Mouse (Mus musculus): ENCODE results near the gene Plekhm2.
A peak's percentile ranks its signal among the peaks of the same experiment; 100 is the strongest.

The Plekhm2 gene

GRCm38 (mm10) chr4:141660884-141661283 is 3.8 kb downstream of the Plekhm2 start:
- DNase-seq (ENCODE audit: low spot score): no peak

DNA sequence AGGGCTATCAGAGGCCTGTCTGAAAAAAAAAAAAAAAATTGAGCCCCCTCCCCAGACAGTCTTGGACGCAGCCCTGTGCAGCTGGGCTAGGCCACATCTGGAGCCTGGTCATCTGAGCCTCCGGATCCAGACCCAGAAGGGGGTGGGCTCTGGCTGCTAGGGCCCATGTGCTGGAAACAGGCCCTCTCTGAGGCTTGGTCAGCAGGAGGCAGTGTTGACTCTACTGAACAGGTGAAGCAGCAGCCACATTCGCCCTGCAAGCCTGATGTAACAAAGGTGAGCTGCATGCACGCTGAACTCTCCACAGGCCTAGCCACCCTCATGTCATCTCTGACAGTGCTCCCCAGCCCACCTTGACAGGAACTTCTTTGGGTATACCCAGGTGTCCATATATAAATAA is 5.0 kb downstream of the Plekhm2 start:
- no peak for DNase-seq (ENCODE audit: low spot score)

DNA sequence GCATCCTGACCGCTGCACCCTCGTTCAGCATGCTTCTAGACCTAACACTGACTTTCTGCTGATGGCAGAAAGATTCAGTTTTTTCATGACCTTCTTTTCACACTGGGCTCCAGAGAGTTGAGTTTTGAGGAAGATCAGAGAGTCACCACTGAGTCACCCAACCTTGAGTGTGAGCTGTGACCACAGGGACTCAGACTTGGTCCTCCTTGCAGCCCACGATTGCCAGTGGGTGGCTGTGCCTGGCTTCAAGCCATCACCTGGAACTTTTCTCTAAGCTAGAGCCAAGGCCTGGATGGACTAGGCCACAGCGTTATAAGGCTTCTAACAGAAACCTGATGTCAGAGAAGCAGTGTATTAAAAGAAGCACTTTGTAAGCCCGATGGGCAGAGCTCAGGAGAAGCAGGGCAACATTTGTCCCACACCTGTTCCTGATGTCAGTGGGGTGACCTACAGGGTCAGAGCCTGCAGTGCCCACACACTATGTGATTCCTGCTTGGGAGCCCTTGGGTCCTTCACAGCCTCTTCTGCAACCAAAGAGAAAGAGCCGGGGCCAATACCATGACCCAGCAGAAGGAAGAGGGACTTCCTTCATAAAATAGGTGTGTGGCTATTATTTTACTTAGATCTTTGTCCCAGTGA is 5.7 kb downstream of the Plekhm2 start:
- no peak for DNase-seq (ENCODE audit: low spot score)

DNA sequence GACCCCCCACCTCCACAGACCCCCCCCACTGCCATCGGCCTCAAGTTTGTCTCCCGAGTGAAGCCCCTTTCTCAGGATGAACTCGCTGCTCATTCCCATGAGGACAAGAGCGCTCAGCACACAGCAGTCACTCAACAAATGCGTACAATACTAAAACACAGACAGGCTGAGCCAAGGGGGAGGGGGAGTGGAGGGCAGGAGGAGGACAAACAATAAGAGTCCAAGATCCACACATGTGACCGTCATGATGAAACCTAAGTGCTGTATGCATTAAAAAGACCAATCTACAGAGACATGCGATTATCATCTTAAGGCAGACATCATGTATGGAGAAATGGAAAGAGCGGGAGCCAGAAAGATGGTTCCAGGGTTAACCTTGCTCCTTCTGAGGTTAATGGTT is 7.8 kb downstream of the Plekhm2 start:
- no peak for DNase-seq (ENCODE audit: low spot score)

DNA sequence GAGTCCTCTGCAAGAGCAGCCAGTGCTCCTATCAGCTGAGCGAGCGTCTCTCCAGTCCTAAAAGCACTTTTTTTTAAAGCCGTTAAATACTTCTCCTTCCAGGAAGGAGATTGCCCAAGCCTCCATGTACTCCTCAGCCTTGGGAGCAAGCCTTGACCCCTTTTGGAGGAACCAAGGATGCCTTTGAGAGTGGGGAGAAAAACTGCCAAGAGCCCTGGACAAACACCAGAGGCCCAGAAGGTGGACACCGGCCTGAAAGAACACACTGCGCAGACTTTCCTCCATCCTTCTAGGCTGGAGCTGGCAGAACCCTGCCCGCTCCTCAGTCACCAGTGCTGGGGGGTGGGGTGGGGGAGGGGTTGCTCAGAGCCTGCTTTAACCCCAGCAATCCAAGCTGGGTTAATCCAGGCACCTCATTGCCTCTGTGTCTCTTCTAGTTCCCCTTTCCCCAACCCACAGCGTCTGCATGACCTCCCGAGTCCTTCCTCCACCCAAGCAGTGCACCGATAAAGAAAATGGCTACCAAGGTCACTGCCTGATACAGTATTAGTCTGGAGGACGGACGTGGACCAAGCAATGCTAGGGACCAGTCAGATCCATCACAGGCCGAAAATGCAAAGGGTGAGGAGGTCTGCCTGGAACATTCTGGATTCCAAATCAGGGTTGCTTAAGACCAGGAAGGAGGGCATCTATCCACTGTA is 8.6 kb downstream of the Plekhm2 start:
- peak; percentile 29 for DNase-seq (ENCODE audit: low spot score)

DNA sequence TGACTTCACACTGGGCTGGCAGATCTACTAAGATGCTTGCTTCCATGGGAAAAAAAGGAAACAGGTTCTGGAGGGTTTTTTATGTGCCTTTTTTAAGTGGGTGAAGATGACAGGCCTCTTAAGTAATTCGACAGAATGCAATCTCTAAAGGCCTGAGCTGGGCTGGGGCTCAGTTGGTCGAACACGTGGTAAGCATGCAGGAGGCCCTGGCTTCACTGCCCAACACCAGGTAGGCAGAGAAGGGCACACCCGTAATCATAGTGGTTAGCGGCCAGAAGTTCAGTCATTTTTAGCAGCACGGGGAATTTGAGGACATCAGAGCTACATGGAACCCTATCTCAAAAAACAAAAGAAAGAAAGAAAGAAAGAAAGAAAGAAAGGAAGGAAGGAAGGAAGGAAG is 10.2 kb downstream of the Plekhm2 start:
- DNase-seq (ENCODE audit: low spot score): no peak

DNA sequence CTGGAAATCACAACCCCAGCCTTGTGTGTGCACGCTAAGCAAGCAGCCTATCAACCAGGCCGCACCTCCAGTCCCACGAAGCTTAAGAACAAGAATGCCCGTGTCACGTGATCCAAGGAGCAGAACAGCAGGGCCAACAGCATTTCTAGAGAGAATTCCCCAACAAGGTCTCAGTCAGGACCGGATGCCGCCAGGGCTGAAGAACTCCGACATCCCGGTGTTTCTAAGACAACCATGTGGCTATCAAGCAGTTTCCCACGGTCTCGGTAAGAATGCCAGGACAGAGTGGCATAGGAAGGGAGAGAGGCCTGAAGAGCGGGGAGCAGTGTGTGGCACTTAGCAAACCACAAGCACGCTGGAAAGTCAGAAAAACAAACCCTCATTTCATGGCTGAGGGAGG is 10.9 kb downstream of the Plekhm2 start:
- no peak for DNase-seq (ENCODE audit: low spot score)

GRCm38 (mm10) chr4:141653044-141653443 is 11.7 kb downstream of the Plekhm2 start:
- no peak for DNase-seq (ENCODE audit: low spot score)

DNA sequence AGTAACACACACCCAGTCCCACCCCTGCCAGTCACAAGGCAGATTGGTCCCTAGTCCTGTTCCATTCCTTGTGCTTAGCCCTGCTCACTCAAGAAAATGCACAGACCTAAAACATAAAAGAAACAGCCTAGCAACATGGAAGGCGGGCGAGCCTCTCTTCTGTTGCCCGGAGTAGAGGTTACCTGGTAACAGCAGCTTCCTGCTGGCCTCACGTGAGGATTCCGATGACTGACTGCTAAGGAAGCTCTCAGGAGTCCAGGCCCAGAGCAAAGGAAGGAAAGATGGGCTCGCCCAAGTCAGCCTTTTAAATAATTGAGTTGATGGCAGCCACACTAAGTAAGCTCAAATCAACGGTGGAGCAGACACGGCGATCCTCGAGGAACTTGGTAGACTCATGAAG is 12.8 kb downstream of the Plekhm2 start:
- DNase-seq (ENCODE audit: low spot score): no peak

DNA sequence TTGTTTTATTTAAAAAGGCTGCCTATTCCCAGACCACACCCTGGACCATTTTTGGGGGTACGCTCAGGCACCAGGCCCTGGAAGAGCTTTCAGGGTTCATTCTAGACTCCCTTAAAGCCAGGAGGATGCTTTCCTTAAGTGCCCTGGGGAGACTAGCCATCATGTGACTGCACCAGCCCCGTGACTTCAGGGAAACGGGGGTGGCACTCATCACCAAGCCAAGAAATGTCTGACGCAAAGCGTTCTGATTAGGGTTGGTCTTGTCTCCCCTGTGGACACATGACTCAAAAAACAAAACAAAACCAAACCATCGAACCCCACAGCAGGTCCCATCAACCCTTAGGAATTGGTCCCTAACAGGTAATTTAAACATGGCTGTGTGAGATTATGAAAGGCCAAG is 13.4 kb downstream of the Plekhm2 start:
- DNase-seq (ENCODE audit: low spot score): no peak

- DNase-seq (ENCODE audit: low spot score): no peak
Measured at GRCm38 (mm10) chr4:141649244-141649643, 15.5 kb downstream of the Plekhm2 start.

DNA sequence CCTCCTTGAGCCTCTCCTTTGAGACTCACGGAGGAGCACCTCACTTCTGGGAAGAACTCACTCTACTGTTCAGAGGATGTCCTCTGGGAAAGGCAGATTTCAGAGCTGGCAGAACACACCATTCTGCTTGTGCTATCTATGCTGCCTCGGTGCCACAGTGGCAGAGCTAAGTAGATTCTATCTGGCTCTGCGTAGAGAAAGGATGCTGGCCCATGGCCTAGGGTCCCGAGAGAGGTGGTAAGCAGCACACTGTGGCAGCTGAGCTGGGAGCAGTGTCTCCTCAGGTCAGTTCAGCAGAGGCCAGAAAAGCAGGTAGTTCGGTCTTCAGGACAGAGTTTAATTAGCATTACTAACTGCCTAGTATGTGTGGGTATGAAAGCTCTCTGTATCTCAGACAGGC is 16.4 kb downstream of the Plekhm2 start:
- no peak for DNase-seq (ENCODE audit: low spot score)

- no peak for DNase-seq (ENCODE audit: low spot score)
Measured at GRCm38 (mm10) chr4:141647187-141647586, 17.5 kb downstream of the Plekhm2 start.

GRCm38 (mm10) chr4:141645988-141646387 is 18.7 kb downstream of the Plekhm2 start:
- DNase-seq (ENCODE audit: low spot score): no peak

- peak; percentile 93 for DNase-seq (ENCODE audit: low spot score)
Measured at GRCm38 (mm10) chr4:141643118-141643855, 21.4 kb downstream of the Plekhm2 start.

- no peak for DNase-seq (ENCODE audit: low spot score)
Measured at GRCm38 (mm10) chr4:141641961-141642811, 22.5 kb downstream of the Plekhm2 start.

DNA sequence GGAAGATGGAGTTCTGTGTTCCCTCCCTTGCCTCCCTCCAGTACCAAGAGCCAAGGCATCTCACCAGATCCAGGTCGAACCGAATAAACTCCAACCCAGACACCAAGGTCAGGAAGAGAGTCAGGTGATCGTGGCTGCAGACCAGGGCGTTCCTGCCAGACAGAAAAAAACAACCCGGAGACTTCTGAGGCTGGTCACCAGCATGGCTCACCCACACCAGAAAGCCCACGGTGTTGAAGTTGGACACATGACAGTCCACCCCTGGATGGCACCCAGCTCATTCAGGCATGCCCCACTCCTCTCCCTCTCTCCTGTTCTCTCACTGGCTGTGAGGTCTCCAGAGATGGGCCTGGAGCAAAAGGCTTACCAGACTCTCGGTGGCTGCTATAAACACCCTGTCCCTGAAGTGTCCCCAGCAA is 23.3 kb downstream of the Plekhm2 start:
- DNase-seq (ENCODE audit: low spot score): no peak

GRCm38 (mm10) chr4:141639474-141639873 is 25.2 kb downstream of the Plekhm2 start:
- no peak for DNase-seq (ENCODE audit: low spot score)

- no peak for DNase-seq (ENCODE audit: low spot score)
Measured at GRCm38 (mm10) chr4:141636693-141637092, 28.0 kb downstream of the Plekhm2 start.

DNA sequence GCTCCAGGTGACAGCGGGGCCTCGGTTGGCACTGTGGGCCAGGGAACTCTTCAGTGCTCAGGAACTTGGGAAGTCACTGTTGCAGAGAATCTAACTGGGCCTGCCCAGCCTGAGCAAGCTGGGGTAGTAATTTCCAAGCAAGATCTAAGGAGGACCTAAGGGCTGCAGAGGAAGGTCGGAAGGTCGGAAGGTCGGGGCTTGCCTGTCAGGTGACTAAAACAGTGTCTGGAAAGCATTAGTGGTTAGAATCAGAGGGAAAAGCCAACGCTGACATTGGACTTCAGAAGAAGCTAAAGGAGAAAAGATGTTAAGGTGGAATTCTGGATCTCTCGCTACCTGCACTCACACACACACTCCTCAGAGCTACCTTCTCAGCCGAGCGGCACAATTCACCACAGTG is 28.7 kb downstream of the Plekhm2 start:
- DNase-seq (ENCODE audit: low spot score): no peak

DNA sequence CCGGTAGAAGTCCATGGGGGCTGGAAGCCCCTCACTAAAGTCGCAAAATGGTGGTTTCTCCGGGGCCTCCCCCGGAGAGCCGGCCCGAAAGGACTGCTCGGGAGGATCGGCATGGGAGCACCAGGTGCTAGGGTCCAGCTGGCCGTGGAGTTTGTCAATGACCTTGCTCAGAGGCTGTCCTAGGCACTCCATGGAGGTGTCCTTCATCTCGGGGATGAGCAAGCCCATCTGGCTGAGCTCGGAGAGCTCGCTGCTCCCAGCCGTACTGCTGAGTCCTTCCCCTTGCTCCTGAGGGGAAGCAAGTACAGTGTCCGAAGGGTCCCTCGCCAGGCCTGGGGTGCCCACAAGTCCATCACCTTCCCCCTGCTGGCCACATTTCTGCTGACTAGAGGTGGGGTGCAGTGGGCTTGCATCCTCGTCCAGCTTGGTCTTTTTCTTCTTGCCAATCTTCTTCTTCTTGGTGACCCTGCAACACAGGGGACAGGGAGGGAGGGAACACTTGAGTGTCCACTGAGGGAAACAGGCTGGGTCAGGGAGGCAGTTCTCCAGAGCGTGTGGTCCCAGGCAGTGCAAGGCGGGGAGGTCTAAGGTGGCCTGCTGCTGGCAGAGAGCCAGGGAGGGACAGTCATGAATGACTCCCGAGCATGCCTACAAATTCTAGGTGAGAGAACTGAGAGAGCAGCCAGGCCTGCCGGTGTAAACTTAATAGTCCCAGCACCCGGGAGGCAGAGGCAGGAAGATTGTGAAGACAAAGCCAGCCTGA is 32.4 kb downstream of the Plekhm2 start:
- DNase-seq (ENCODE audit: low spot score): no peak

DNA sequence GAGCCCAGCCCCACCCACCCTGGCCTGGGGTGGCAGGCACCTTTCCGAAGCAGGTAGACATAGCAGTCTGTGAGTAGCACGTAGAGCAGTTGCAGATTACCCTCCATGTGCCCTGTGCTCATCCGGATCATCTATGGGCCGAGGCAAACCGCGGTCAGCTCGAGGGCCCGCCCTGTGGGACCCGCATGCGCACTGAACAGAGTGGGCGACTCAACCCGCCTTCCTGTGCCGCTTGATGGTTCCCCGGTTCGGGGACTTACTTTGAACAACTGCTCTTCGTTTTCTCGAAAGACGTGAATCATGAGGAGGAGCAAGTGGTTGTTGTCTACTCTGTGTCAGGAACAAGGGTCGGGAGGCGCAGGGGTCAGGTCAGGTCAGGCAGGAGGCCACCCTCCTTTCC is 33.4 kb downstream of the Plekhm2 start:
- DNase-seq (ENCODE audit: low spot score): no peak
